Mouse (Mus musculus) heart, postnatal 0 days (tissue): ENCODE measurements at regions not wholly inside any gene's neighbourhood (a gene's known extent, or its start where the extent isn't known, plus 50 kb on each side); places are given as distances from the start of the nearest gene placed in this dataset.

Experiments used
- CTCF ChIP-seq: IDR thresholded peaks from 2 replicates; pipeline ENCODE4 v1.5.1; 2016; ENCODE audit warnings: antibody characterized with exemption, control low read depth, low read depth
- EP300 ChIP-seq: IDR thresholded peaks from 2 replicates; pipeline ENCODE4 v1.6.1; 2016; ENCODE audit warnings: antibody characterized with exemption, low read depth

GRCm38 (mm10) chr7:37267404-37267803, 506.0 kb downstream of the Zfp536 start:
- TF ChIP-seq CTCF (peak; percentile 6; the same call in 1 of the 2 replicates), EP300 (no peak)
